Mouse (Mus musculus): ENCODE measurements around the gene Rabgap1l. TPM values are rescaled to one million over a fixed set of nuclear protein-coding genes. Genes with fewer than 3 reads are reported as not detected.
A peak's percentile ranks its signal among the peaks of the same experiment; 100 is the strongest.

Gene Rabgap1l
- polyA plus RNA-seq, 1 experiment from 2014 or later: 31.4 TPM

DNA sequence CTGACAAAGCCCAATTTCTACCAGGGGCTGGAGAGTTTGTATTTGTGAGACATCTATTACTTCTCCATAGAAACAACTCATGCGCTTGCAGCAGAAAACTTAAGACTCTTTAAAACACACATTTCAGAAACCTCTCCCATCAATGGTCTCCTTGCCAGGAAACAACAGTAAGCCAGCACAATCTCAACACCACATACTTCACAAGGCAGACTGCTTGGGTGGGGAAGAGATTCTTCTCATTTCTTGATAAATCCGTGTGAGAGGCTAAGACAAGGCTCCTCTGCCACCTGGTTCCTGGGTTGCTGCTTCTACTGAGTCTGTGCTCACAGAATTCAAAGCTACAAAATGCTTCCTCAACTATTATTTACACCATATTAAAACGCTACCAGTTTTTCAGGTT is 543.2 kb downstream of the Rabgap1l start:
- ATAC-seq: peak; percentile 53
- no peaks in the 10 kb centered on the region for H3K4me1 ChIP-seq (ENCODE audit: insufficient read depth, low read depth, low read length)
- H3K36me3 ChIP-seq (ENCODE audit: insufficient read depth, low read length): no peaks in the 10 kb centered on the region; the same call in 1 of the 2 replicates
- peak overlapping the region; percentile 29; the same call in 1 of the 2 replicates for H3K27ac ChIP-seq (ENCODE audit: low read length)
- peak; percentile 35 for DNase-seq (ENCODE audit: low spot score)
- H3K4me2 ChIP-seq (replicated peaks; ENCODE audit: low read depth, low read length): peak overlapping the region; percentile 30; the same call in 1 of the 2 replicates
- H3K4me3 ChIP-seq (ENCODE audit: low read depth, low read length): no peak overlapping the region; the same call in 1 of the 2 replicates
- 47% methylated on average over 3 of the region's 3 CpGs for WGBS
- no peaks in the 10 kb centered on the region for H3K9me3 ChIP-seq (ENCODE audit: low read length)
- H3K27me3 ChIP-seq (replicated peaks; ENCODE audit: insufficient read depth, low read length): no peaks in the 10 kb centered on the region
- H3K9ac ChIP-seq (replicated peaks; ENCODE audit: low read depth): no peak overlapping the region
- TF ChIP-seq CTCF (IDR thresholded peaks at IDR 0.05): no peak
- TF ChIP-seq EP300 (IDR thresholded peaks at IDR 0.05): peak; percentile 57

GRCm38 (mm10) chr1:160247473-160247872 is 545.5 kb downstream of the Rabgap1l start:
- H3K36me3 ChIP-seq (ENCODE audit: insufficient read depth, low read length): no peaks in the 10 kb centered on the region
- WGBS: 66% methylated on average over 9 of the region's 9 CpGs
- H3K4me1 ChIP-seq (ENCODE audit: insufficient read depth, low read depth, low read length): no peaks in the 10 kb centered on the region
- no peaks in the 10 kb centered on the region for H3K9me3 ChIP-seq (ENCODE audit: low read length)
- H3K4me2 ChIP-seq (replicated peaks; ENCODE audit: low read depth, low read length): no peak overlapping the region
- ATAC-seq (no peak), DNase-seq (ENCODE audit: low spot score) (no peak)
- H3K4me3 ChIP-seq (ENCODE audit: low read depth, low read length): no peak overlapping the region
- H3K27ac ChIP-seq (ENCODE audit: low read length): no peak overlapping the region
- TF ChIP-seq EP300 (IDR thresholded peaks at IDR 0.05): no peak
- no peak for TF ChIP-seq CTCF (IDR thresholded peaks at IDR 0.05)
- no peak overlapping the region for H3K9ac ChIP-seq (replicated peaks; ENCODE audit: low read depth)
- no peaks in the 10 kb centered on the region for H3K27me3 ChIP-seq (replicated peaks; ENCODE audit: insufficient read depth, low read length)

DNA sequence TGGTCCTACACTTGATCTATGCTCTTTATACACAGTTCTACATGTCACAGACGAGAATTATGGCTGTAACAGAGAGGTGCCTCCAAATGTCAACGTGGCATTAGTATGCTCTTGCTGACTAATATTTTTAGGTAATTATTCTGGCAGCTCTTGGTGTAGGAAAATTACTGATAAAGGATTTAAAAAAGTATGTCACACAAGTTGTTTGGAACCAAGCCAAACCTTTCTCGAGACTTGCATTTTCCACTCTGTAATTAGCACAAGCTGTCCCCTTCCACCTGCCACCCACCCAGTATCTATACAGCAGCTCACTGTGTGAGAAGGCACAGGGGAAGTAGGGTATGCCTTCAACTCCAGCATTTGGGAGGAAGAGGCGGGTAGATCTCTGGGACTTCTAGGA is 546.2 kb downstream of the Rabgap1l start:
- H3K9ac ChIP-seq (replicated peaks; ENCODE audit: low read depth): no peak overlapping the region
- no peaks in the 10 kb centered on the region for H3K9me3 ChIP-seq (ENCODE audit: low read length)
- H3K27ac ChIP-seq (ENCODE audit: low read length): no peak overlapping the region
- H3K27me3 ChIP-seq (replicated peaks; ENCODE audit: insufficient read depth, low read length): no peaks in the 10 kb centered on the region
- TF ChIP-seq EP300 (IDR thresholded peaks at IDR 0.05) (no peak), CTCF (IDR thresholded peaks at IDR 0.05) (no peak)
- H3K4me3 ChIP-seq (ENCODE audit: low read depth, low read length): no peak overlapping the region
- DNase-seq (ENCODE audit: low spot score): no peak
- no peaks in the 10 kb centered on the region for H3K36me3 ChIP-seq (ENCODE audit: insufficient read depth, low read length)
- WGBS: 48% methylated on average over 4 of the region's 4 CpGs
- H3K4me2 ChIP-seq (replicated peaks; ENCODE audit: low read depth, low read length): no peak overlapping the region
- no peaks in the 10 kb centered on the region for H3K4me1 ChIP-seq (ENCODE audit: insufficient read depth, low read depth, low read length)
- no peak for ATAC-seq

DNA sequence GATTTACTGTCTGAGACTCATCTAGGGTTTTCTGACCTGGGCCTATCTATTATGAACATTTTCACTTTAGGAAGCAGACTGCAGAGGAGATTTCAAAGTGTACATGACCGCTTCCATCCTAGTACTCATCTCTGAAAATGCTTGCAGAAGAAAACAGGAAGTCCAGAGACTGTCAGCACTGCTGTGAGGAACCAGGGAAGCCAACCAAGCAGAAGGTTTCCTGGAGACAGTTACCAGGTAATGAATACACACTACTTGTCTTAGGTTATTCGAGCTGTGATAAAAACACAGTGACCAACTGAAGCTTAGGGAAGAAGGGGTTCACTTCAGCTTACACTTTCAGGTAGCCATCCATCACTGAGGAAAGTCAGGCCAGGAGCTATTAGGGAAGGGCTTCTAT is 547.1 kb downstream of the Rabgap1l start:
- no peak for ATAC-seq
- Histone ChIP-seq H3K9ac (replicated peaks; ENCODE audit: low read depth) (no peak overlapping the region), H3K9me3 (ENCODE audit: low read length) (no peaks in the 10 kb centered on the region), H3K4me3 (ENCODE audit: low read depth, low read length) (no peak overlapping the region), H3K27ac (ENCODE audit: low read length) (no peak overlapping the region), H3K27me3 (replicated peaks; ENCODE audit: insufficient read depth, low read length) (no peaks in the 10 kb centered on the region), H3K4me1 (ENCODE audit: insufficient read depth, low read depth, low read length) (no peaks in the 10 kb centered on the region), H3K4me2 (replicated peaks; ENCODE audit: low read depth, low read length) (no peak overlapping the region), H3K36me3 (ENCODE audit: insufficient read depth, low read length) (no peaks in the 10 kb centered on the region)
- TF ChIP-seq CTCF (IDR thresholded peaks at IDR 0.05): no peak
- TF ChIP-seq EP300 (IDR thresholded peaks at IDR 0.05): no peak
- WGBS: 59% methylated on average over 2 of the region's 2 CpGs
- no peak for DNase-seq (ENCODE audit: low spot score)

- no peak overlapping the region for H3K27ac ChIP-seq (ENCODE audit: low read length)
- no peaks in the 10 kb centered on the region for H3K27me3 ChIP-seq (replicated peaks; ENCODE audit: insufficient read depth, low read length)
- no peaks in the 10 kb centered on the region for H3K9me3 ChIP-seq (ENCODE audit: low read length)
- WGBS: 89% methylated on average over 5 of the region's 5 CpGs
- H3K4me3 ChIP-seq (ENCODE audit: low read depth, low read length): no peak overlapping the region
- TF ChIP-seq EP300 (IDR thresholded peaks at IDR 0.05) (no peak), CTCF (IDR thresholded peaks at IDR 0.05) (no peak)
- no peaks in the 10 kb centered on the region for H3K4me1 ChIP-seq (ENCODE audit: insufficient read depth, low read depth, low read length)
- no peak overlapping the region for H3K4me2 ChIP-seq (replicated peaks; ENCODE audit: low read depth, low read length)
- no peaks in the 10 kb centered on the region for H3K36me3 ChIP-seq (ENCODE audit: insufficient read depth, low read length)
- ATAC-seq: no peak
- no peak for DNase-seq (ENCODE audit: low spot score)
- H3K9ac ChIP-seq (replicated peaks; ENCODE audit: low read depth): no peak overlapping the region
These were observed 548.3 kb downstream of the Rabgap1l start for GRCm38 (mm10) chr1:160244689-160245088.

GRCm38 (mm10) chr1:160240091-160240490 is 552.9 kb downstream of the Rabgap1l start:
- no peaks in the 10 kb centered on the region for H3K27me3 ChIP-seq (replicated peaks; ENCODE audit: insufficient read depth, low read length)
- no peak overlapping the region for H3K27ac ChIP-seq (ENCODE audit: low read length)
- TF ChIP-seq EP300 (IDR thresholded peaks at IDR 0.05) (no peak), CTCF (IDR thresholded peaks at IDR 0.05) (no peak)
- no peak for ATAC-seq
- no peaks in the 10 kb centered on the region for H3K4me1 ChIP-seq (ENCODE audit: insufficient read depth, low read depth, low read length)
- 92% methylated on average over 2 of the region's 2 CpGs for WGBS
- no peak overlapping the region for H3K9ac ChIP-seq (replicated peaks; ENCODE audit: low read depth)
- no peaks in the 10 kb centered on the region for H3K36me3 ChIP-seq (ENCODE audit: insufficient read depth, low read length)
- DNase-seq (ENCODE audit: low spot score): no peak
- H3K9me3 ChIP-seq (ENCODE audit: low read length): no peaks in the 10 kb centered on the region
- H3K4me2 ChIP-seq (replicated peaks; ENCODE audit: low read depth, low read length): no peak overlapping the region
- no peak overlapping the region for H3K4me3 ChIP-seq (ENCODE audit: low read depth, low read length)
